Comparison of ENCODE assay signal across 15 mouse cellular contexts in the genomic region with DNA sequence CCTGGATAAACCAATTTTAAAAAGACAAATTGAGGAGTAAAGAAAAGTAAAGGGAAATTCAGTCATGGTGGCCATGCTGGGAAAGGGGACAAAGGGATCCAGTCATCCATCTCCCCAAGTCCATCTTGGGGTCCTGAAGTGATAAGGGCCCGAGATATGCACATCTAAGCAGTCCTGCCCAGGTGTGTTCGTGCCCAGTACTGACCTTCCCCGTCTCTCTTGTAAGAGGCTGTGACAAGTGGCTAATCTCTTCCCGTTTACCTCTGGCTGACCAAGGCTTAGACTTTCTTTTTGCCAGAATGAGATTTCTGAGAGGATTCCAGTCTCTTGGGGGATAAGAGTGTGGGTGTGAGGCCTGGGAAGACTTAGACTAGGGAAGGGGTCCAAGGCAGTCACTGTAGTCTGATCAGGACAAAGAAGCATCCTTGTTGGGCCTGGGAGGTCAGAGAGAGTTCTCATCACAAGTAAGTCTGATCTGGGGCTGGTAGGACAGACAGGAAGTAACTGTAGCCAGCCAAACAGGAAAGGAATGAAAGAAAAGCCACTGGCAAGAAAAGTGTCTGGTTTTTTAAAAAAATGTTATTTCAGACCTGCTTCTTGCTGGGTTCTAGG. TPM values are rescaled to one million over a fixed set of nuclear protein-coding genes. Genes with fewer than 3 reads are reported as not detected.
DNase-seq lines count a peak whose midpoint lies in the region; ATAC-seq lines count a peak whose summit lies in the region.
"Had no signal": no experiment of that assay in that cellular context is flagged by ENCODE, and none has a peak within 500 bp of the region (broad histone marks: within the 10 kb centered on the region; RNA-seq: fewer than 3 reads in every experiment).

No protein-coding gene starts in this region.

- peaks cover 46% of the 10 kb centered on the region for H3K4me1 ChIP-seq in embryonic facial prominence, embryonic 14.5 days (ENCODE audit: control insufficient read depth, insufficient read depth, low read length)
- H3K4me1 ChIP-seq in heart, embryonic 16.5 days (ENCODE audit: control insufficient read depth, insufficient read depth, low read length) = peaks cover 13% of the 10 kb centered on the region
- peaks cover 14% of the 10 kb centered on the region for H3K4me1 ChIP-seq in midbrain, embryonic 16.5 days (ENCODE audit: control insufficient read depth, insufficient read depth, low read length)

- ATAC-seq in embryonic facial prominence, embryonic 14.5 days (ENCODE audit: low read depth) = no peak
- ATAC-seq in heart, embryonic 16.5 days (replicated peaks; ENCODE audit: extremely low read depth, insufficient read depth, low FRiP score) = no peak
- no peak for ATAC-seq in megakaryocyte, adult 5-6 weeks (ENCODE audit: poor library complexity, severe bottlenecking)
- ATAC-seq in midbrain, embryonic 16.5 days = no peak
- ATAC-seq: CD4-positive, CD25-positive, alpha-beta regulatory T cell, adult 4 months; midbrain, embryonic 13.5 days had no signal

- H3K4me3 ChIP-seq in embryonic facial prominence, embryonic 14.5 days (ENCODE audit: low read depth, low read length) = no peak overlapping the region
- H3K4me3 ChIP-seq in heart, embryonic 16.5 days (ENCODE audit: low read length) = no peak overlapping the region
- H3K4me3 ChIP-seq in midbrain, embryonic 16.5 days (ENCODE audit: low read depth, low read length) = no peak overlapping the region
- H3K4me3 ChIP-seq: limb, embryonic 12.5 days; midbrain, embryonic 13.5 days had no signal

- 63% methylated on average over 4 of the region's 4 CpGs for WGBS in embryonic facial prominence, embryonic 14.5 days
- 41% methylated on average over 4 of the region's 4 CpGs for WGBS in heart, embryonic 16.5 days
- 66% methylated on average over 4 of the region's 4 CpGs for WGBS in midbrain, embryonic 16.5 days

- no peaks in the 10 kb centered on the region for H3K9me3 ChIP-seq in embryonic facial prominence, embryonic 14.5 days (ENCODE audit: control insufficient read depth, low read length)
- H3K9me3 ChIP-seq in heart, embryonic 16.5 days (replicated peaks; ENCODE audit: control insufficient read depth, low read length) = no peaks in the 10 kb centered on the region
- no peaks in the 10 kb centered on the region for H3K9me3 ChIP-seq in midbrain, embryonic 16.5 days (replicated peaks; ENCODE audit: control insufficient read depth, low read length, poor library complexity, severe bottlenecking)
- H3K9me3 ChIP-seq: limb, embryonic 12.5 days; midbrain, embryonic 13.5 days had no signal

- no peaks in the 10 kb centered on the region for H3K36me3 ChIP-seq in embryonic facial prominence, embryonic 14.5 days (ENCODE audit: control insufficient read depth, insufficient read depth, low read length)
- H3K36me3 ChIP-seq in heart, embryonic 16.5 days (ENCODE audit: control insufficient read depth, insufficient read depth) = no peaks in the 10 kb centered on the region
- H3K36me3 ChIP-seq in midbrain, embryonic 16.5 days (ENCODE audit: control insufficient read depth, insufficient read depth, low read length) = no peaks in the 10 kb centered on the region
- H3K36me3 ChIP-seq: limb, embryonic 12.5 days; midbrain, embryonic 13.5 days had no signal

- peak; percentile 52 to 54 for DNase-seq in heart, adult 9 months (ENCODE audit: low spot score in 2 of 2)
- DNase-seq in heart, postnatal 36 days = no peak
- no peak for DNase-seq in embryonic facial prominence, embryonic 14.5 days (ENCODE audit: low spot score)
- DNase-seq in neural tube, embryonic 10.5 days (ENCODE audit: extremely low spot score, low spot score) = peak; percentile 24
- no peak for DNase-seq in thymus, postnatal 36 days
- DNase-seq: embryo, embryonic 11 days; retina, postnatal 1 day had no signal

- no peaks in the 10 kb centered on the region for H3K27me3 ChIP-seq in embryonic facial prominence, embryonic 14.5 days (replicated peaks; ENCODE audit: control insufficient read depth, insufficient read depth, low read length)
- H3K27me3 ChIP-seq in heart, embryonic 16.5 days (ENCODE audit: control insufficient read depth, insufficient read depth, low read length) = no peaks in the 10 kb centered on the region; the same call in 1 of the 2 replicates
- H3K27me3 ChIP-seq in midbrain, embryonic 16.5 days (ENCODE audit: control insufficient read depth, insufficient read depth, low read depth, low read length) = no peaks in the 10 kb centered on the region; the same call in none of the 2 replicates

- intact Hi-C loops in heart, postnatal 36 days (cut with DNase I) = no loop called here

- no peak overlapping the region for H3K9ac ChIP-seq in embryonic facial prominence, embryonic 14.5 days (ENCODE audit: low read depth, low read length)
- H3K9ac ChIP-seq in heart, embryonic 16.5 days (ENCODE audit: low read length) = no peak overlapping the region
- H3K9ac ChIP-seq in midbrain, embryonic 16.5 days (ENCODE audit: low read depth, low read length) = no peak overlapping the region
- H3K9ac ChIP-seq: limb, embryonic 12.5 days; midbrain, embryonic 13.5 days had no signal

- H3K27ac ChIP-seq in embryonic facial prominence, embryonic 14.5 days (replicated peaks; ENCODE audit: low read depth, low read length) = no peak overlapping the region; the same call in 1 of the 2 replicates
- H3K27ac ChIP-seq in heart, embryonic 16.5 days (ENCODE audit: low read length) = peak overlapping the region; percentile 71
- H3K27ac ChIP-seq in midbrain, embryonic 16.5 days (ENCODE audit: low read length) = no peak overlapping the region
- H3K27ac ChIP-seq: limb, embryonic 12.5 days; midbrain, embryonic 13.5 days had no signal

- peak overlapping the region; percentile 83 for H3K4me2 ChIP-seq in embryonic facial prominence, embryonic 14.5 days (ENCODE audit: low read depth, low read length)
- peak overlapping the region; percentile 80 for H3K4me2 ChIP-seq in heart, embryonic 16.5 days (ENCODE audit: low read depth, low read length)
- no peak overlapping the region for H3K4me2 ChIP-seq in midbrain, embryonic 16.5 days (ENCODE audit: low read length)
- H3K4me2 ChIP-seq: limb, embryonic 12.5 days; midbrain, embryonic 13.5 days had no signal

RNA-seq across cellular contexts. Expression of a gene that starts 5.3 kb away (rescaled TPM):
- total RNA-seq in heart, postnatal 36 days (2021) = 1 to 10 TPM; 6.7 to 7.5 TPM
- 60.5 and 64.8 TPM in 2 replicates for polyA plus RNA-seq in embryonic facial prominence, embryonic 14.5 days (2014; fragmentation: Nextera tagmentation; extraction: Ambion mirVana)
- polyA plus RNA-seq in heart, embryonic 16.5 days (2015; fragmentation: Nextera tagmentation; extraction: Ambion mirVana) = 40.9 and 41.2 TPM in 2 replicates
- not detected in 2 replicates for total RNA-seq in megakaryocyte, adult 5-6 weeks (2015)
- not detected in 2 replicates for total RNA-seq in megakaryocyte, adult 5-6 weeks (2017)
- polyA plus RNA-seq in midbrain, embryonic 16.5 days (2015; fragmentation: Nextera tagmentation; extraction: Ambion mirVana) = 20.0 and 20.1 TPM in 2 replicates

RNA-seq across cellular contexts. Expression of a gene that starts 57.9 kb away (rescaled TPM):
- total RNA-seq in heart, postnatal 36 days (2021) = not detected
- polyA plus RNA-seq in embryonic facial prominence, embryonic 14.5 days (2014; fragmentation: Nextera tagmentation; extraction: Ambion mirVana) = 2.4 and 3.7 TPM in 2 replicates
- 0.47 and 1.3 TPM in 2 replicates for polyA plus RNA-seq in heart, embryonic 16.5 days (2015; fragmentation: Nextera tagmentation; extraction: Ambion mirVana)
- total RNA-seq in megakaryocyte, adult 5-6 weeks (2015) = not detected in 2 replicates
- not detected in 2 replicates for total RNA-seq in megakaryocyte, adult 5-6 weeks (2017)
- polyA plus RNA-seq in midbrain, embryonic 16.5 days (2015; fragmentation: Nextera tagmentation; extraction: Ambion mirVana) = not detected in 2 replicates
- total RNA-seq: gastrocnemius, adult 8-10 months had no signal
- polyA plus RNA-seq: CD4-positive, CD25-positive, alpha-beta regulatory T cell, adult 4 months; limb, embryonic 12.5 days; midbrain, embryonic 13.5 days; testis, adult 2 months had no signal

Comparison
In these comparisons a context has a peak if more than half of its experiments do, and no peak if none do; other contexts are left out.
1. DNase-seq: peak in heart, adult 9 months (2 of 2) and neural tube, embryonic 10.5 days (single experiment); none in heart, postnatal 36 days (0 of 2), embryonic facial prominence, embryonic 14.5 days (single experiment) and thymus, postnatal 36 days (0 of 2).